Mouse (Mus musculus) R1 (cell line): ENCODE measurements around the gene Slc10a7.

Experiments used
- DNase-seq: peaks from one replicate; pipeline ENCODE4 v3.0.0-alpha.2; 2018; ENCODE audit warnings: low read depth, low spot score

The Slc10a7 gene

GRCm38 (mm10) chr8:78545153-78545817 is 36.1 kb downstream of the Slc10a7 start:
- DNase-seq: peak; percentile 70

- DNase-seq: no peak
These were observed 41.0 kb downstream of the Slc10a7 start for GRCm38 (mm10) chr8:78549971-78550751.

GRCm38 (mm10) chr8:78550752-78551134 is 41.6 kb downstream of the Slc10a7 start:
- DNase-seq: no peak

GRCm38 (mm10) chr8:78555817-78556216 is 46.7 kb downstream of the Slc10a7 start:
- DNase-seq: no peak

GRCm38 (mm10) chr8:78556773-78557434 is 47.8 kb downstream of the Slc10a7 start:
- peak; percentile 97 for DNase-seq

GRCm38 (mm10) chr8:78561620-78562019 is 52.5 kb downstream of the Slc10a7 start:
- peak; percentile 79 for DNase-seq

- no peak for DNase-seq
These were observed 54.4 kb downstream of the Slc10a7 start for GRCm38 (mm10) chr8:78563466-78564058.

- no peak for DNase-seq
These were observed 55.1 kb downstream of the Slc10a7 start for GRCm38 (mm10) chr8:78564200-78564599.

- DNase-seq: no peak
These were observed 59.0 kb downstream of the Slc10a7 start for GRCm38 (mm10) chr8:78568196-78568595.

GRCm38 (mm10) chr8:78571528-78571927 is 62.4 kb downstream of the Slc10a7 start:
- DNase-seq: no peak

GRCm38 (mm10) chr8:78574207-78574606 is 65.1 kb downstream of the Slc10a7 start:
- DNase-seq: no peak

GRCm38 (mm10) chr8:78577569-78577968 is 68.4 kb downstream of the Slc10a7 start:
- DNase-seq: no peak

- DNase-seq: peak; percentile 77
These were observed 68.9 kb downstream of the Slc10a7 start for GRCm38 (mm10) chr8:78578036-78578435.

- peak; percentile 76 for DNase-seq
These were observed 75.0 kb downstream of the Slc10a7 start for GRCm38 (mm10) chr8:78584011-78584776.

- DNase-seq: peak; percentile 77
These were observed 75.7 kb downstream of the Slc10a7 start for GRCm38 (mm10) chr8:78584863-78585262.

GRCm38 (mm10) chr8:78595481-78595908 is 86.3 kb downstream of the Slc10a7 start:
- peak; percentile 76 for DNase-seq

GRCm38 (mm10) chr8:78598237-78598636 is 89.1 kb downstream of the Slc10a7 start:
- DNase-seq: no peak

GRCm38 (mm10) chr8:78603084-78603483 is 93.9 kb downstream of the Slc10a7 start:
- DNase-seq: no peak

GRCm38 (mm10) chr8:78604426-78604825 is 95.3 kb downstream of the Slc10a7 start:
- no peak for DNase-seq

- peak; percentile 73 for DNase-seq
These were observed 100.2 kb downstream of the Slc10a7 start for GRCm38 (mm10) chr8:78609301-78609700.

- DNase-seq: no peak
These were observed 101.9 kb downstream of the Slc10a7 start for GRCm38 (mm10) chr8:78611019-78611418.
